Mouse (Mus musculus) megakaryocyte progenitor cell, adult 5-6 weeks (primary cell): Measurements from ENCODE around the gene Dtx2. TPM values are rescaled to one million over a fixed set of nuclear protein-coding genes. Genes with fewer than 3 reads are reported as not detected.

Experiments used
- ATAC-seq: replicated peaks from 2 replicates; pipeline ENCODE4 v1.8.0; 2016; ENCODE audit warnings: mild to moderate bottlenecking, moderate TSS enrichment, inconsistent platforms; ENCODE audit not compliant: poor library complexity
- total RNA-seq, 2 experiments: library from RNA; stranded (forward) in 1 of 2; stranded (reverse) in 1 of 2; fragments of 157-497, 149-512 nt in 1 of 2; fragments of 200-1000 nt in 1 of 2; gene quantifications; 2 replicates each; pipeline versions ENCODE4 v1.2.3 to v1.2.4; 2015 to 2017

The Dtx2 gene
- total RNA-seq, 2 experiments from 2014 or later = 5.5 to 12.9 TPM

GRCm38 (mm10) chr5:135974365-135974764 lies 20.2 kb upstream of the Dtx2 start, which contains the start of gene Ssc4d:
TSS of gene Ssc4d (minus strand) at chr5:135974531.
- ATAC-seq = no peak

GRCm38 (mm10) chr5:135975893-135976668 lies 18.5 kb upstream of the Dtx2 start:
- no peak for ATAC-seq

GRCm38 (mm10) chr5:135979381-135979780 lies 15.2 kb upstream of the Dtx2 start:
- ATAC-seq = no peak

GRCm38 (mm10) chr5:135979904-135980303 lies 14.7 kb upstream of the Dtx2 start, which contains the start of gene Zp3:
TSS of gene Zp3 (plus strand) at chr5:135980099.
- no peak for ATAC-seq

GRCm38 (mm10) chr5:135982398-135982797 lies 12.2 kb upstream of the Dtx2 start:
- ATAC-seq = peak; percentile 94

GRCm38 (mm10) chr5:135984546-135985044 lies 10.0 kb upstream of the Dtx2 start:
- ATAC-seq = no peak

GRCm38 (mm10) chr5:135987248-135987647 lies 7.4 kb upstream of the Dtx2 start:
- ATAC-seq = peak; percentile 60

- peak; percentile 69 for ATAC-seq
Measured at GRCm38 (mm10) chr5:135990601-135991000, 4.0 kb upstream of the Dtx2 start.

- ATAC-seq = no peak
Measured at GRCm38 (mm10) chr5:135993381-135993965, 1.1 kb upstream of the Dtx2 start.

GRCm38 (mm10) chr5:135994335-135994724 lies 270 bp upstream of the Dtx2 start:
- ATAC-seq = no peak

- ATAC-seq = no peak
Measured at GRCm38 (mm10) chr5:135996162-135996561, 1.6 kb downstream of the Dtx2 start.

GRCm38 (mm10) chr5:136001222-136001621 lies 6.6 kb downstream of the Dtx2 start:
- ATAC-seq = no peak

GRCm38 (mm10) chr5:136002325-136002724 lies 7.7 kb downstream of the Dtx2 start:
- no peak for ATAC-seq

- no peak for ATAC-seq
Measured at GRCm38 (mm10) chr5:136002751-136003151, 8.2 kb downstream of the Dtx2 start.

GRCm38 (mm10) chr5:136004537-136004936 lies 9.9 kb downstream of the Dtx2 start:
- no peak for ATAC-seq

GRCm38 (mm10) chr5:136007745-136008144 lies 13.1 kb downstream of the Dtx2 start:
- no peak for ATAC-seq

GRCm38 (mm10) chr5:136014877-136015276 lies 20.3 kb downstream of the Dtx2 start:
- no peak for ATAC-seq

- no peak for ATAC-seq
Measured at GRCm38 (mm10) chr5:136015586-136015985, 21.0 kb downstream of the Dtx2 start.

- ATAC-seq = no peak
Measured at GRCm38 (mm10) chr5:136016014-136016876, 21.6 kb downstream of the Dtx2 start.

GRCm38 (mm10) chr5:136017262-136017661 lies 22.7 kb downstream of the Dtx2 start:
- ATAC-seq = peak; percentile 75

- ATAC-seq = no peak
Measured at GRCm38 (mm10) chr5:136018726-136019125, 24.1 kb downstream of the Dtx2 start.
